21 mouse cellular contexts compared by ENCODE assay signal in the genomic region with DNA sequence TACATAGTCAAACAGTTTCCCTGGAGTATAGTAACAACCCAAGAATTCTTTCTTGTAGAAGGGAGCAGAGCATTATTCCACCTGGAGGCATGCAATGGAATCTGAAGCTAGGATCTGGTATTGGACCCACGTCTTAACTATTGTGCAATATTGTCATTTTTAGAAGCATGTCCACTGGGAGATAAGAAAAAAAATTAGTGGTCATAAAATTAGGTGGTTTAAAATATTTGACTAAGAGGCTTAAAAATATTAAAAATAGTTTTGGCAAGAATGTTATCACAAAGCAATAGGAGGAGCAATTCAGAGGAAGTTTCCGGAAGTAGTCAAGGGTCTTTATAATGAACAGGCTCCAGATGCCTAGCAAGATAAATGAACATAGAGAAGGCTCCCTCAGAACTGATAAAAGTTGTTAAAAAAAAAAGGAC. TPM values are rescaled to one million over a fixed set of nuclear protein-coding genes. Genes with fewer than 3 reads are reported as not detected.
DNase-seq lines count a peak whose midpoint lies in the region; ATAC-seq and TF ChIP-seq lines count a peak whose summit lies in the region.
"Had no signal": no experiment of that assay in that cellular context is flagged by ENCODE, and none has a peak within 500 bp of the region (broad histone marks: within the 10 kb centered on the region; RNA-seq: fewer than 3 reads in every experiment).

No protein-coding gene starts in this region.

- no peaks in the 10 kb centered on the region for H3K9me3 ChIP-seq in kidney, embryonic 15.5 days (replicated peaks)
- H3K9me3 ChIP-seq in CH12.LX (replicated peaks; ENCODE audit: low read length) = no peaks in the 10 kb centered on the region
- H3K9me3 ChIP-seq in forebrain, embryonic 10.5 days = no peaks in the 10 kb centered on the region
- H3K9me3 ChIP-seq: embryonic facial prominence, embryonic 12.5 days; hindbrain, embryonic 12.5 days; limb, embryonic 12.5 days; midbrain, embryonic 15.5 days; neural tube, embryonic 13.5 days had no signal

- no peak for TF ChIP-seq POLR2A in CH12.LX (IDR thresholded peaks at IDR 0.05; ENCODE audit: low read depth, low read length)

- no peaks in the 10 kb centered on the region for H3K36me3 ChIP-seq in kidney, embryonic 15.5 days
- no peaks in the 10 kb centered on the region for H3K36me3 ChIP-seq in CH12.LX (replicated peaks in 1 of 2; ENCODE audit: control insufficient read depth in 1 of 2, insufficient read depth in 1 of 2, low read length in 1 of 2)
- H3K36me3 ChIP-seq in macrophage (ENCODE audit: inconsistent target) = no peaks in the 10 kb centered on the region
- H3K36me3 ChIP-seq in forebrain, embryonic 10.5 days (replicated peaks) = no peaks in the 10 kb centered on the region
- H3K36me3 ChIP-seq: embryonic facial prominence, embryonic 12.5 days; hindbrain, embryonic 12.5 days; limb, embryonic 12.5 days; midbrain, embryonic 15.5 days; neural tube, embryonic 13.5 days had no signal

- no peak overlapping the region for H3K9ac ChIP-seq in kidney, embryonic 15.5 days
- no peak overlapping the region for H3K9ac ChIP-seq in CH12.LX (ENCODE audit: insufficient read depth, low read depth)
- H3K9ac ChIP-seq: embryonic facial prominence, embryonic 12.5 days; hindbrain, embryonic 12.5 days; limb, embryonic 12.5 days; midbrain, embryonic 15.5 days; neural tube, embryonic 13.5 days had no signal

- no peaks in the 10 kb centered on the region for H3K27me3 ChIP-seq in kidney, embryonic 15.5 days
- H3K27me3 ChIP-seq in CH12.LX (replicated peaks) = no peaks in the 10 kb centered on the region
- no peaks in the 10 kb centered on the region for H3K27me3 ChIP-seq in forebrain, embryonic 10.5 days (ENCODE audit: poor library complexity, severe bottlenecking)
- H3K27me3 ChIP-seq: embryonic facial prominence, embryonic 12.5 days; hindbrain, embryonic 12.5 days; limb, embryonic 12.5 days; midbrain, embryonic 15.5 days; neural tube, embryonic 13.5 days had no signal

- in situ Hi-C loops in CH12.LX (cut with MboI; ENCODE audit: low pct_ligation_motif_present, low pct_unique_long_range_greater_than_20kb, low sequenced_read_pairs) = loop anchor here (5.0 kb wide), 1 partner anchor 89 kb away; no protein-coding TSS in a partner anchor

- DNase-seq in kidney, adult 8-10 months = no peak
- DNase-seq in CH12.LX (ENCODE audit: extremely low read depth) = no peak
- no peak for DNase-seq in embryo, embryonic 10 days (ENCODE audit: low spot score)
- DNase-seq in forebrain, embryonic 10.5 days (ENCODE audit: extremely low spot score, low spot score) = no peak
- no peak for DNase-seq in layer of hippocampus, postnatal 36 days
- DNase-seq: cerebellum, adult 11 months; cerebellum, postnatal 36 days had no signal

- no peak overlapping the region for H3K27ac ChIP-seq in kidney, embryonic 15.5 days
- no peak overlapping the region for H3K27ac ChIP-seq in CH12.LX (ENCODE audit: insufficient read depth, low read depth)
- H3K27ac ChIP-seq in macrophage = peak overlapping the region; percentile 96
- H3K27ac ChIP-seq in forebrain, embryonic 10.5 days = no peak overlapping the region
- H3K27ac ChIP-seq: embryonic facial prominence, embryonic 12.5 days; hindbrain, embryonic 12.5 days; left cerebral cortex, adult 2 months; limb, embryonic 12.5 days; midbrain, embryonic 15.5 days; neural tube, embryonic 13.5 days had no signal

- peak; percentile 46; the same call in 1 of the 2 replicates for ATAC-seq in kidney, embryonic 15.5 days (replicated peaks; ENCODE audit: low FRiP score)
- 0 out of 2 replicates have a peak, but pooled peaks have one; percentile 15 for ATAC-seq in erythroid progenitor cell, adult 5-6 weeks (replicated peaks; ENCODE audit: low FRiP score, poor library complexity, severe bottlenecking)
- ATAC-seq: intestine, postnatal 0 days; midbrain, embryonic 15.5 days had no signal

- TF ChIP-seq RAD21 in CH12.LX (IDR thresholded peaks at IDR 0.05; ENCODE audit: low read depth, low read length) = no peak

- no peak overlapping the region for H3K4me3 ChIP-seq in kidney, embryonic 15.5 days (replicated peaks)
- H3K4me3 ChIP-seq in CH12.LX (replicated peaks in 1 of 3; ENCODE audit: low read depth in 2 of 3, low read length in 2 of 3, poor library complexity in 1 of 3) = no peak overlapping the region
- H3K4me3 ChIP-seq in macrophage (ENCODE audit: inconsistent target) = no peak overlapping the region
- no peak overlapping the region for H3K4me3 ChIP-seq in forebrain, embryonic 10.5 days
- H3K4me3 ChIP-seq: embryonic facial prominence, embryonic 12.5 days; hindbrain, embryonic 12.5 days; left cerebral cortex, adult 2 months; limb, embryonic 12.5 days; midbrain, embryonic 15.5 days; neural tube, embryonic 13.5 days had no signal

- WGBS in kidney, embryonic 15.5 days = 30% methylated on average over 2 of the region's 2 CpGs
- 7% methylated on average over 2 of the region's 2 CpGs for WGBS in macrophage (ENCODE audit: missing documents)
- 82% methylated on average over 2 of the region's 2 CpGs for WGBS in forebrain, embryonic 10.5 days

- peaks cover 7% of the 10 kb centered on the region for H3K4me1 ChIP-seq in kidney, embryonic 15.5 days
- H3K4me1 ChIP-seq in CH12.LX (ENCODE audit: control insufficient read depth in 1 of 2, insufficient read depth in 2 of 2) = peaks cover 3 to 10% of the 10 kb centered on the region in 2 experiments; a peak in 3 of 4 replicates
- no peaks in the 10 kb centered on the region for H3K4me1 ChIP-seq in forebrain, embryonic 10.5 days
- H3K4me1 ChIP-seq: embryonic facial prominence, embryonic 12.5 days; limb, embryonic 12.5 days; midbrain, embryonic 15.5 days had no signal

- H3K79me2 ChIP-seq in CH12.LX (replicated peaks; ENCODE audit: control insufficient read depth, extremely low read depth, insufficient read depth, poor library complexity, severe bottlenecking) (no peaks in the 10 kb centered on the region), macrophage (ENCODE audit: inconsistent target) (no peaks in the 10 kb centered on the region)

- no peak overlapping the region for H3K4me2 ChIP-seq in kidney, embryonic 15.5 days
- H3K4me2 ChIP-seq in CH12.LX (ENCODE audit: insufficient read depth, low read depth, poor library complexity, severe bottlenecking) = peak overlapping the region; percentile 3; the same call in 1 of the 2 replicates
- H3K4me2 ChIP-seq: embryonic facial prominence, embryonic 12.5 days; hindbrain, embryonic 12.5 days; limb, embryonic 12.5 days; midbrain, embryonic 15.5 days; neural tube, embryonic 13.5 days had no signal

- no peak for TF ChIP-seq EP300 in CH12.LX (IDR thresholded peaks at IDR 0.05; ENCODE audit: low read length)

- dilution Hi-C loops in CH12.LX (cut with MboI; ENCODE audit: extremely low pct_ligation_motif_present, extremely low pct_unique_long_range_greater_than_20kb, low sequenced_read_pairs) = no loop called here

- no peak for TF ChIP-seq CTCF in CH12.LX (conservative IDR thresholded peaks at IDR 0.05 in 1 of 2, IDR thresholded peaks at IDR 0.05 in 1 of 2; ENCODE audit: low read depth in 2 of 2, low read length in 2 of 2)

TF ChIP-seq in CH12.LX, 34 proteins besides CTCF, POLR2A, EP300 and RAD21:
- TF ChIP-seq KAT2A (IDR thresholded peaks at IDR 0.05; ENCODE audit: insufficient replicate concordance, low read length) = no peak

RNA-seq across cellular contexts. Expression of gene Ccr3, which starts 16.4 kb away (rescaled TPM):
- polyA plus RNA-seq in kidney, embryonic 15.5 days (2015; fragmentation: Nextera tagmentation; extraction: Ambion mirVana) = 0.08 and 0.15 TPM in 2 replicates
- total RNA-seq in CH12.LX (2012; rRNA removed) = 0.04 TPM in 1 of 2 replicates, not detected in the other
- total RNA-seq in CH12.LX (2014; rRNA removed) = not detected in 2 replicates
- polyA plus RNA-seq in CH12.LX (2012; ENCODE audit: insufficient read length, low read depth) = not detected in 2 replicates
- 21.4 and 26.3 TPM in 2 replicates for total RNA-seq in erythroid progenitor cell, adult 5-6 weeks (2015; ENCODE audit: low replicate concordance)
- 14.7 and 15.8 TPM in 2 replicates for total RNA-seq in erythroid progenitor cell, adult 5-6 weeks (2017; ENCODE audit: low replicate concordance)
- 10 to 100 TPM in 2 of 26 experiments, 1 to 10 TPM in 18, under 1 TPM in 6; 0.50 to 23.6 (median 2.3) TPM for total RNA-seq in macrophage (2018; cell fraction: chromatin; rRNA removed)
- 10 to 100 TPM in 4 of 26 experiments, 1 to 10 TPM in 20, under 1 TPM in 2; 0.97 to 19.4 (median 2.7) TPM for total RNA-seq in macrophage (2018; cell fraction: cytosol; rRNA removed)
- 10 to 100 TPM in 6 of 26 experiments, 1 to 10 TPM in 19, under 1 TPM in 1; 0.72 to 17.5 (median 4.5) TPM for total RNA-seq in macrophage (2018; cell fraction: nucleus; rRNA removed)
- 4.1 to 30.2 TPM (median 6.8 TPM) in 3 replicates for polyA plus RNA-seq in macrophage (2018)
- polyA plus RNA-seq in forebrain, embryonic 10.5 days (2016; fragmentation: Nextera tagmentation; extraction: Ambion mirVana) = not detected in 2 replicates
- total RNA-seq in layer of hippocampus, postnatal 36 days (2021) = not detected
- total RNA-seq: gastrocnemius, postnatal 36 days; layer of hippocampus, adult 18-20 months; left cerebral cortex, adult 2 months had no signal
- polyA plus RNA-seq: embryonic facial prominence, embryonic 12.5 days; hindbrain, embryonic 12.5 days; limb, embryonic 12.5 days; midbrain, embryonic 15.5 days; neural tube, embryonic 13.5 days had no signal

RNA-seq across cellular contexts. Expression of gene Ccr1l1, which starts 60.0 kb away (rescaled TPM):
- polyA plus RNA-seq in kidney, embryonic 15.5 days (2015; fragmentation: Nextera tagmentation; extraction: Ambion mirVana) = not detected in 2 replicates
- total RNA-seq in CH12.LX (2012; rRNA removed) = 0.08 and 0.25 TPM in 2 replicates
- total RNA-seq in CH12.LX (2014; rRNA removed) = not detected in 2 replicates
- not detected in 2 replicates for polyA plus RNA-seq in CH12.LX (2012; ENCODE audit: insufficient read length, low read depth)
- 6.7 TPM in 1 of 2 replicates, not detected in the other for total RNA-seq in erythroid progenitor cell, adult 5-6 weeks (2015; ENCODE audit: low replicate concordance)
- 1.0 TPM in 1 of 2 replicates, not detected in the other for total RNA-seq in erythroid progenitor cell, adult 5-6 weeks (2017; ENCODE audit: low replicate concordance)
- 1 to 10 TPM in 20 of 26 experiments, under 1 TPM in 2, not detected in 4; 0.77 to 3.9 (median 1.5) TPM for total RNA-seq in macrophage (2018; cell fraction: chromatin; rRNA removed)
- 1 to 10 TPM in 4 of 26 experiments, under 1 TPM in 22; 0.24 to 1.5 (median 0.67) TPM for total RNA-seq in macrophage (2018; cell fraction: cytosol; rRNA removed)
- total RNA-seq in macrophage (2018; cell fraction: nucleus; rRNA removed) = 1 to 10 TPM in 23 of 26 experiments, under 1 TPM in 3; 0.79 to 4.5 (median 2.0) TPM
- 0.27 to 1.4 TPM (median 1.0 TPM) in 3 replicates for polyA plus RNA-seq in macrophage (2018)
- not detected in 2 replicates for polyA plus RNA-seq in forebrain, embryonic 10.5 days (2016; fragmentation: Nextera tagmentation; extraction: Ambion mirVana)
- total RNA-seq in layer of hippocampus, postnatal 36 days (2021) = not detected
- total RNA-seq: gastrocnemius, postnatal 36 days; layer of hippocampus, adult 18-20 months; left cerebral cortex, adult 2 months had no signal
- polyA plus RNA-seq: embryonic facial prominence, embryonic 12.5 days; frontal cortex, adult 2 months; heart, embryonic 16.5 days; hindbrain, embryonic 12.5 days; intestine, postnatal 0 days; limb, embryonic 12.5 days; midbrain, embryonic 15.5 days; neural tube, embryonic 13.5 days had no signal
